Mouse (Mus musculus) liver, embryonic 14.5 days (tissue): ENCODE measurements around the gene Kirrel3. TPM values are rescaled to one million over a fixed set of nuclear protein-coding genes. Genes with fewer than 3 reads are reported as not detected.

Experiments
- ATAC-seq: fragments of 200-750 bp; cut with Nextera tagmentation; 2 replicates; pipeline ENCODE4 v1.8.0; 2017; ENCODE audit warnings: moderate number of reproducible peaks, mild to moderate bottlenecking, moderate library complexity; ENCODE audit not compliant: insufficient read depth
- DNase-seq, 3 experiments: peaks; one replicate each; pipeline ENCODE4 v3.0.0-alpha.2; 2012 to 2013; ENCODE audit warnings: low read depth in 3 of 3, low spot score in 3 of 3
- H3K27ac ChIP-seq: fragments of 300-500 bp; sonication (generic); 2 replicates; pipeline ENCODE4 v1.5.1; 2014; ENCODE audit warnings: moderate library complexity, mild to moderate bottlenecking, control low read depth, inconsistent platforms
- H3K27me3 ChIP-seq: fragments of 300-500 bp; sonication (generic); 2 replicates; pipeline ENCODE4 v1.6.1; 2014; ENCODE audit warnings: mild to moderate bottlenecking, low read length, moderate library complexity; ENCODE audit not compliant: control insufficient read depth, insufficient read depth
- H3K36me3 ChIP-seq: fragments of 300-500 bp; sonication (generic); replicated peaks from 2 replicates; pipeline ENCODE4 v1.6.1; 2014; ENCODE audit warnings: low read depth; ENCODE audit not compliant: control insufficient read depth, insufficient read depth
- H3K4me1 ChIP-seq, 2 experiments: fragments of 200-500 bp in 1 of 2; fragments of 300-500 bp in 1 of 2; sonication (generic) in 1 of 2; replicated peaks; 2 replicates each; pipeline ENCODE4 v1.6.1; 2012 to 2014; ENCODE audit warnings: antibody characterized with exemption in 1 of 2, inconsistent platforms in 1 of 2, low read length in 1 of 2; ENCODE audit not compliant: control insufficient read depth in 2 of 2, insufficient read depth in 2 of 2
- H3K4me2 ChIP-seq: fragments of 300-500 bp; sonication (generic); 2 replicates; pipeline ENCODE4 v1.6.1; 2014; ENCODE audit warnings: low read depth, mild to moderate bottlenecking, control low read depth, moderate library complexity
- H3K4me3 ChIP-seq, 2 experiments: fragments of 200-500 bp in 1 of 2; fragments of 300-500 bp in 1 of 2; sonication (generic) in 1 of 2; 2 replicates each; pipeline ENCODE4 v1.5.1; 2012 to 2014; ENCODE audit warnings: low read depth in 2 of 2, low read length in 2 of 2, mild to moderate bottlenecking in 2 of 2, control low read depth in 1 of 2, inconsistent platforms in 1 of 2, moderate library complexity in 1 of 2; ENCODE audit not compliant: insufficient read depth in 1 of 2
- H3K9ac ChIP-seq: fragments of 300-500 bp; sonication (generic); replicated peaks from 2 replicates; pipeline ENCODE4 v1.6.1; 2014; ENCODE audit warnings: mild to moderate bottlenecking, control low read depth, moderate library complexity
- H3K9me3 ChIP-seq: fragments of 300-500 bp; sonication (generic); 2 replicates; pipeline ENCODE4 v1.6.1; 2016; ENCODE audit warnings: low read length, mixed read lengths; ENCODE audit not compliant: control insufficient read depth
- CTCF ChIP-seq: IDR thresholded peaks from 2 replicates; pipeline ENCODE4 v1.5.1; 2016; ENCODE audit warnings: antibody characterized with exemption, low read depth, control low read depth
- EP300 ChIP-seq: IDR thresholded peaks from 2 replicates; pipeline ENCODE4 v1.6.1; 2016; ENCODE audit warnings: antibody characterized with exemption, low read depth
- WGBS: fragments of 180-500 bp; shearing (Covaris S2); extraction: QIAGEN DNeasy Blood & Tissue Kit; methylation state at CpG from one replicate; pipeline ENCODE4 v1.1.7; 2014; ENCODE audit not compliant: insufficient replicate concordance; 5-methylcytosine and 5-hydroxymethylcytosine counted together
- polyA plus RNA-seq, 2 experiments: library from polyadenylated mRNA; depleted of rRNA in 1 of 2; stranded (reverse) in 1 of 2; unstranded in 1 of 2; fragments of >200 nt; fragmentation: Nextera tagmentation in 1 of 2; extraction: Ambion mirVana in 1 of 2; gene quantifications; 2 replicates each; pipeline versions ENCODE4 v1.2.1 to v1.2.3; 2012 to 2014

The Kirrel3 gene
- polyA plus RNA-seq, 2 experiments, result 0.08 TPM; not detected in 1

- WGBS, result 8% methylated on average over 2 of the region's 2 CpGs
- no peaks in the 10 kb centered on the region for H3K27me3 ChIP-seq
- H3K4me2 ChIP-seq, result no peak overlapping the region
- no peak overlapping the region for H3K9ac ChIP-seq
- ATAC-seq (no peak), DNase-seq (no peak)
- H3K27ac ChIP-seq, result no peak overlapping the region
- H3K9me3 ChIP-seq, result no peaks in the 10 kb centered on the region
- H3K36me3 ChIP-seq, result no peaks in the 10 kb centered on the region
- no peaks in the 10 kb centered on the region for H3K4me1 ChIP-seq
- no peak for TF ChIP-seq EP300
- TF ChIP-seq CTCF, result no peak
- H3K4me3 ChIP-seq, result no peak overlapping the region
These were observed 40.0 kb downstream of the Kirrel3 start for GRCm38 (mm10) chr9:34525695-34526094.

- Histone ChIP-seq H3K9ac (no peak overlapping the region), H3K27me3 (no peaks in the 10 kb centered on the region), H3K4me3 (no peak overlapping the region), H3K4me2 (no peak overlapping the region), H3K27ac (no peak overlapping the region), H3K36me3 (no peaks in the 10 kb centered on the region), H3K4me1 (no peaks in the 10 kb centered on the region), H3K9me3 (no peaks in the 10 kb centered on the region)
- ATAC-seq, result no peak
- TF ChIP-seq EP300 (no peak), CTCF (no peak)
- no peak for DNase-seq
- WGBS, result 47% methylated on average over 7 of the region's 7 CpGs
These were observed 53.1 kb downstream of the Kirrel3 start for GRCm38 (mm10) chr9:34538591-34539335.

GRCm38 (mm10) chr9:34541908-34542307 is 56.2 kb downstream of the Kirrel3 start:
- Histone ChIP-seq H3K27me3 (no peaks in the 10 kb centered on the region), H3K4me2 (no peak overlapping the region), H3K36me3 (no peaks in the 10 kb centered on the region), H3K9me3 (no peaks in the 10 kb centered on the region), H3K4me3 (no peak overlapping the region), H3K9ac (no peak overlapping the region), H3K27ac (no peak overlapping the region), H3K4me1 (no peaks in the 10 kb centered on the region)
- DNase-seq (no peak), ATAC-seq (no peak)
- TF ChIP-seq EP300, result no peak
- no peak for TF ChIP-seq CTCF
- 40% methylated on average over 2 of the region's 2 CpGs for WGBS

GRCm38 (mm10) chr9:34555699-34556098 is 70.0 kb downstream of the Kirrel3 start:
- 32% methylated on average over 2 of the region's 2 CpGs for WGBS
- Histone ChIP-seq H3K4me1 (no peaks in the 10 kb centered on the region), H3K9ac (no peak overlapping the region), H3K36me3 (no peaks in the 10 kb centered on the region), H3K4me3 (no peak overlapping the region), H3K9me3 (no peaks in the 10 kb centered on the region), H3K27me3 (no peaks in the 10 kb centered on the region), H3K27ac (no peak overlapping the region), H3K4me2 (no peak overlapping the region)
- no peak for TF ChIP-seq CTCF
- DNase-seq (no peak), ATAC-seq (no peak)

- H3K4me3 ChIP-seq, result no peak overlapping the region
- DNase-seq (no peak), ATAC-seq (no peak)
- no peak overlapping the region for H3K9ac ChIP-seq
- H3K9me3 ChIP-seq, result no peaks in the 10 kb centered on the region
- no peak overlapping the region for H3K4me2 ChIP-seq
- H3K36me3 ChIP-seq, result no peaks in the 10 kb centered on the region
- H3K4me1 ChIP-seq, result no peaks in the 10 kb centered on the region
- H3K27me3 ChIP-seq, result no peaks in the 10 kb centered on the region
- WGBS, result 67% methylated on average over 5 of the region's 5 CpGs
- TF ChIP-seq CTCF (no peak), EP300 (no peak)
- H3K27ac ChIP-seq, result no peak overlapping the region
These were observed 72.2 kb downstream of the Kirrel3 start for GRCm38 (mm10) chr9:34557846-34558245.
